Mouse (Mus musculus) MEL (cell line): ENCODE measurements around the gene Ppp1r7. TPM values are rescaled to one million over a fixed set of nuclear protein-coding genes. Genes with fewer than 3 reads are reported as not detected.

Experiments used
- DNase-seq: peaks from one replicate; pipeline ENCODE4 v3.0.0; 2011; ENCODE audit warnings: low read depth, low spot score
- H3K27ac ChIP-seq: 2 replicates; pipeline ENCODE4 v1.5.1; 2012; ENCODE audit warnings: low read depth, mild to moderate bottlenecking, control low read depth, low read length, moderate library complexity; ENCODE audit not compliant: control insufficient read depth
- H3K27me3 ChIP-seq, 2 experiments: fragments of 150-350 bp in 1 of 2; sonication (generic) in 1 of 2; 2 replicates each; pipeline ENCODE4 v1.6.1; 2012; ENCODE audit warnings: low read length in 2 of 2, mild to moderate bottlenecking in 2 of 2, improper control_type of control experiment in 1 of 2, moderate library complexity in 1 of 2; ENCODE audit not compliant: insufficient read depth in 2 of 2, control insufficient read depth in 1 of 2
- H3K36me3 ChIP-seq, 2 experiments: 2 replicates each; pipeline ENCODE4 v1.6.1; 2012 to 2014; ENCODE audit warnings: low read length in 2 of 2, improper control_type of control experiment in 1 of 2, inconsistent platforms in 1 of 2, mild to moderate bottlenecking in 1 of 2; ENCODE audit not compliant: insufficient read depth in 2 of 2, control insufficient read depth in 1 of 2
- H3K4me1 ChIP-seq, 2 experiments: fragments of 150-350 bp in 1 of 2; sonication (generic) in 1 of 2; 2 replicates each; pipeline ENCODE4 v1.6.1; 2012; ENCODE audit warnings: low read length in 2 of 2, improper control_type of control experiment in 1 of 2, mild to moderate bottlenecking in 1 of 2; ENCODE audit not compliant: insufficient read depth in 2 of 2, control insufficient read depth in 1 of 2
- H3K4me3 ChIP-seq, 2 experiments: fragments of 150-350 bp in 1 of 2; sonication (generic) in 1 of 2; 2 replicates each; pipeline ENCODE4 v1.5.1; 2012; ENCODE audit warnings: low read depth in 2 of 2, low read length in 2 of 2, mild to moderate bottlenecking in 2 of 2, moderate library complexity in 2 of 2, control low read depth in 1 of 2, improper control_type of control experiment in 1 of 2; ENCODE audit not compliant: control insufficient read depth in 1 of 2, insufficient read depth in 1 of 2
- H3K79me2 ChIP-seq: 2 replicates; pipeline ENCODE4 v1.6.1; 2012; ENCODE audit warnings: mild to moderate bottlenecking, low read length, moderate library complexity; ENCODE audit not compliant: control insufficient read depth, poor library complexity, insufficient read depth
- H3K9ac ChIP-seq: 2 replicates; pipeline ENCODE4 v1.6.1; 2012; ENCODE audit warnings: low read depth, mild to moderate bottlenecking, control low read depth, low read length, moderate library complexity; ENCODE audit not compliant: control insufficient read depth, poor library complexity, severe bottlenecking
- H3K9me3 ChIP-seq: fragments of 150-350 bp; sonication (generic); replicated peaks from 2 replicates; pipeline ENCODE4 v1.6.1; 2012; ENCODE audit warnings: mild to moderate bottlenecking, low read length, improper control_type of control experiment, moderate library complexity; ENCODE audit not compliant: insufficient read depth
- BHLHE40 ChIP-seq: IDR thresholded peaks from 2 replicates; pipeline ENCODE4 v1.6.1; 2012; ENCODE audit warnings: low read depth, mild to moderate bottlenecking, inconsistent platforms, low read length, improper control_type of control experiment, borderline replicate concordance
- CHD2 ChIP-seq: IDR thresholded peaks from 2 replicates; pipeline ENCODE4 v1.6.1; 2011; ENCODE audit warnings: low read length, improper control_type of control experiment
- ELF1 ChIP-seq: IDR thresholded peaks from 2 replicates; pipeline ENCODE4 v1.6.1; 2014; ENCODE audit warnings: low read depth, mild to moderate bottlenecking, inconsistent platforms, low read length, improper control_type of control experiment, moderate library complexity
- EP300 ChIP-seq, 2 experiments: IDR thresholded peaks; 2 replicates each; pipeline ENCODE4 v1.6.1; 2011; ENCODE audit warnings: improper control_type of control experiment in 2 of 2, low read length in 2 of 2, low read depth in 1 of 2, mild to moderate bottlenecking in 1 of 2
- GATA1 ChIP-seq: IDR thresholded peaks from 2 replicates; pipeline ENCODE4 v1.6.1; 2011; ENCODE audit warnings: low read depth, low read length, improper control_type of control experiment
- JUND ChIP-seq: IDR thresholded peaks from 2 replicates; pipeline ENCODE4 v1.6.1; 2011; ENCODE audit warnings: low read depth, mild to moderate bottlenecking, improper control_type of control experiment, low read length
- KAT2A ChIP-seq: conservative IDR thresholded peaks from 2 replicates; pipeline ENCODE4 v1.6.1; 2012; ENCODE audit warnings: low read depth, low read length, improper control_type of control experiment, inconsistent platforms
- MAFK ChIP-seq: IDR thresholded peaks from 2 replicates; pipeline ENCODE4 v1.6.1; 2011; ENCODE audit warnings: low read depth, mild to moderate bottlenecking, low read length, improper control_type of control experiment, borderline replicate concordance
- MAX ChIP-seq: IDR thresholded peaks from 2 replicates; pipeline ENCODE4 v1.6.1; 2011; ENCODE audit warnings: low read length, improper control_type of control experiment
- MAZ ChIP-seq: IDR thresholded peaks from 2 replicates; pipeline ENCODE4 v1.6.1; 2012; ENCODE audit warnings: low read depth, mild to moderate bottlenecking, inconsistent platforms, low read length, improper control_type of control experiment
- MEF2A ChIP-seq: IDR thresholded peaks from 2 replicates; pipeline ENCODE4 v1.6.1; 2014; ENCODE audit warnings: low read depth, mild to moderate bottlenecking, inconsistent platforms, low read length, improper control_type of control experiment; ENCODE audit not compliant: poor library complexity, insufficient replicate concordance, severe bottlenecking; ENCODE audit errors: extremely low read depth
- MYB ChIP-seq: IDR thresholded peaks from 2 replicates; pipeline ENCODE4 v1.6.1; 2011; ENCODE audit warnings: mild to moderate bottlenecking, low read depth, low read length, improper control_type of control experiment
- POLR2AphosphoS2 ChIP-seq: IDR thresholded peaks from 2 replicates; pipeline ENCODE4 v1.6.1; 2011; ENCODE audit warnings: low read length, improper control_type of control experiment
- POLR2AphosphoS5 ChIP-seq: IDR thresholded peaks from 2 replicates; pipeline ENCODE4 v1.6.1; 2012; ENCODE audit warnings: low read depth, borderline replicate concordance, mild to moderate bottlenecking, inconsistent platforms, low read length, moderate library complexity, mixed read lengths
- SIN3A ChIP-seq: IDR thresholded peaks from 2 replicates; pipeline ENCODE4 v1.6.1; 2012; ENCODE audit warnings: low read length, improper control_type of control experiment, inconsistent platforms
- SMC3 ChIP-seq: IDR thresholded peaks from 2 replicates; pipeline ENCODE4 v1.6.1; 2011; ENCODE audit warnings: low read depth, low read length, improper control_type of control experiment
- TBP ChIP-seq: IDR thresholded peaks from 2 replicates; pipeline ENCODE4 v1.8.0; 2011; ENCODE audit warnings: low read depth, low read length, improper control_type of control experiment
- TCF12 ChIP-seq: IDR thresholded peaks from 2 replicates; pipeline ENCODE4 v1.6.1; 2014; ENCODE audit warnings: low read depth, mild to moderate bottlenecking, inconsistent platforms, low read length, improper control_type of control experiment, moderate library complexity
- ZNF384 ChIP-seq: IDR thresholded peaks from 2 replicates; pipeline ENCODE4 v1.6.1; 2012; ENCODE audit warnings: low read depth, mild to moderate bottlenecking, inconsistent platforms, low read length, improper control_type of control experiment
- polyA plus RNA-seq, 2 experiments: library from polyadenylated mRNA; stranded (reverse) in 1 of 2; unstranded in 1 of 2; fragments of >175 nt in 1 of 2; fragments of >200 nt in 1 of 2; gene quantifications; 2 replicates each; pipeline versions ENCODE4 v1.2.1 to v1.2.4; 2012; ENCODE audit warnings: low replicate concordance in 2 of 2, low read depth in 1 of 2; ENCODE audit not compliant: insufficient read length in 2 of 2, insufficient read depth in 1 of 2, missing spikeins in 1 of 2
- total RNA-seq: library from RNA; depleted of rRNA; stranded (reverse); fragments of 300-350 nt; gene quantifications from 2 replicates; pipeline ENCODE4 v1.2.3, GENCODE M21; 2012

Gene Ppp1r7
- total and polyA plus RNA-seq, 3 experiments, result 36.6 to 131 (median 74.9) TPM

DNA sequence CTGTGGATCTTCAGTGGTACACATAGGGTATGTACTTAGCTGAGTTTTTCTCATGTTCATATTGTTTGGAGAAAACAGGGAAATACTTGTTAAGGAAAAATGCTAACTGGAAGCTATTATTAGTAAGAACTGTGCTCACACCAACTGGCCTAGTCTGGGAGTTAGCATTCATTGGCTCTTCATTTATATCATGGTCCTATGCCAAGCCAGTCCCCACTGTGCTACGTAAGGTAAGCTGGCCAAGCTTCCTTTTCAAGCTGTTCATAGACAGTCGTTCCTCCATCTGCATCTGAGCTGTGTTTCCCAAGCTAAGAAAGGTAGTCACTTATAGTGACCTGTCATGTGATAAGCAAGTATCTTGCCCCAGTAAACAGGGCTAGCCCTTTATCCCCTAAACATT lies 10.1 kb downstream of the Ppp1r7 start:
- Histone ChIP-seq H3K4me3 (no peak overlapping the region), H3K79me2 (no peaks in the 10 kb centered on the region), H3K4me1 (no peaks in the 10 kb centered on the region), H3K27me3 (no peaks in the 10 kb centered on the region), H3K9ac (no peak overlapping the region), H3K27ac (no peak overlapping the region), H3K36me3 (peaks cover 0 to 39% of the 10 kb centered on the region in 2 experiments; a peak in 2 of 4 replicates), H3K9me3 (no peaks in the 10 kb centered on the region)
- DNase-seq, result no peak
- TF ChIP-seq MAZ, result no peak
- TF ChIP-seq MAX, result no peak
- TF ChIP-seq SMC3, result no peak
- no peak for TF ChIP-seq ELF1
- no peak for TF ChIP-seq TBP
- no peak for TF ChIP-seq EP300 (IDR thresholded peaks at IDR 0.05; ENCODE audit: low read depth in 1 of 2, low read length in 2 of 2)
- no peak for TF ChIP-seq KAT2A
- no peak for TF ChIP-seq SIN3A
- no peak for TF ChIP-seq JUND
- TF ChIP-seq POLR2AphosphoS5, result no peak
- no peak for TF ChIP-seq ZNF384
- TF ChIP-seq CHD2, result no peak
- no peak for TF ChIP-seq POLR2AphosphoS2
- no peak for TF ChIP-seq BHLHE40
- TF ChIP-seq GATA1, result no peak
- no peak for TF ChIP-seq TCF12
- TF ChIP-seq MEF2A, result no peak
- no peak for TF ChIP-seq MYB

- Histone ChIP-seq H3K36me3 (peaks cover 0 to 20% of the 10 kb centered on the region in 2 experiments; a peak in 2 of 4 replicates), H3K9ac (no peak overlapping the region), H3K9me3 (no peaks in the 10 kb centered on the region), H3K79me2 (no peaks in the 10 kb centered on the region), H3K4me1 (no peaks in the 10 kb centered on the region), H3K27ac (no peak overlapping the region), H3K4me3 (no peak overlapping the region), H3K27me3 (no peaks in the 10 kb centered on the region)
- DNase-seq, result no peak
- TF ChIP-seq MAFK (no peak), MEF2A (no peak)
These were observed 20.0 kb downstream of the Ppp1r7 start for GRCm38 (mm10) chr1:93362661-93363060.
